Mouse (Mus musculus): ENCODE data around the gene BC005561. TPM values are rescaled to one million over a fixed set of nuclear protein-coding genes. Genes with fewer than 3 reads are reported as not detected.
"Not testable (repeated sequence)": the region's sequence is repeated elsewhere in the genome, so short reads cannot be mapped to it uniquely, and the experiment has no call there.

The BC005561 gene
- polyA plus RNA-seq, 1 experiment from 2014 or later, result 13.6 TPM

GRCm38 (mm10) chr5:104538612-104539011 lies 30.5 kb downstream of the BC005561 start:
- H3K4me1 ChIP-seq (ENCODE audit: control insufficient read depth, insufficient read depth, low read length), result no peaks in the 10 kb centered on the region
- H3K9me3 ChIP-seq (ENCODE audit: control insufficient read depth, low read length), result peaks cover 3% of the 10 kb centered on the region; the same call in 1 of the 2 replicates
- ATAC-seq (ENCODE audit: low FRiP score, low TSS enrichment), result no peak
- no peak overlapping the region for H3K9ac ChIP-seq (replicated peaks; ENCODE audit: low read length)
- WGBS, result 88% methylated on average over 1 of the region's 1 CpGs
- no peak for DNase-seq
- peaks cover 56% of the 10 kb centered on the region for H3K36me3 ChIP-seq (ENCODE audit: control insufficient read depth, insufficient read depth, low read length)
- no peak overlapping the region for H3K4me2 ChIP-seq (ENCODE audit: low read length)
- no peaks in the 10 kb centered on the region for H3K27me3 ChIP-seq (ENCODE audit: control insufficient read depth, insufficient read depth, low read length)
- no peak overlapping the region for H3K27ac ChIP-seq (replicated peaks; ENCODE audit: low read depth, low read length)
- no peak overlapping the region for H3K4me3 ChIP-seq (replicated peaks; ENCODE audit: low read depth, low read length)

- Histone ChIP-seq H3K4me1 (ENCODE audit: control insufficient read depth, insufficient read depth, low read length) (no peaks in the 10 kb centered on the region), H3K9me3 (ENCODE audit: control insufficient read depth, low read length) (peaks cover 3% of the 10 kb centered on the region; the same call in 1 of the 2 replicates), H3K36me3 (ENCODE audit: control insufficient read depth, insufficient read depth, low read length) (peaks cover 59% of the 10 kb centered on the region), H3K4me3 (replicated peaks; ENCODE audit: low read depth, low read length) (no peak overlapping the region), H3K4me2 (ENCODE audit: low read length) (no peak overlapping the region), H3K9ac (replicated peaks; ENCODE audit: low read length) (no peak overlapping the region), H3K27me3 (ENCODE audit: control insufficient read depth, insufficient read depth, low read length) (no peaks in the 10 kb centered on the region), H3K27ac (replicated peaks; ENCODE audit: low read depth, low read length) (no peak overlapping the region)
- ATAC-seq (ENCODE audit: low FRiP score, low TSS enrichment) (no peak), DNase-seq (no peak)
- WGBS, result 93% methylated on average over 4 of the region's 4 CpGs
Measured at GRCm38 (mm10) chr5:104539331-104539730, 31.2 kb downstream of the BC005561 start.

- not testable (repeated sequence) for H3K27me3 ChIP-seq (ENCODE audit: control insufficient read depth, insufficient read depth, low read length); ATAC-seq (ENCODE audit: low FRiP score, low TSS enrichment); H3K4me2 ChIP-seq (ENCODE audit: low read length); H3K9ac ChIP-seq (replicated peaks; ENCODE audit: low read length); DNase-seq; H3K36me3 ChIP-seq (ENCODE audit: control insufficient read depth, insufficient read depth, low read length); H3K27ac ChIP-seq (replicated peaks; ENCODE audit: low read depth, low read length); H3K4me1 ChIP-seq (ENCODE audit: control insufficient read depth, insufficient read depth, low read length); H3K9me3 ChIP-seq (ENCODE audit: control insufficient read depth, low read length); H3K4me3 ChIP-seq (replicated peaks; ENCODE audit: low read depth, low read length)
- 68% methylated on average over 1 of the region's 1 CpGs for WGBS
Measured at GRCm38 (mm10) chr5:104568079-104568478, 59.9 kb downstream of the BC005561 start.

GRCm38 (mm10) chr5:104570766-104571165 lies 62.6 kb downstream of the BC005561 start:
- H3K27ac ChIP-seq (replicated peaks; ENCODE audit: low read depth, low read length), result peak overlapping the region; percentile 81
- 0 out of 2 replicates have a peak, but pooled peaks cover 3% of the 10 kb centered on the region for H3K36me3 ChIP-seq (ENCODE audit: control insufficient read depth, insufficient read depth, low read length)
- H3K9ac ChIP-seq (replicated peaks; ENCODE audit: low read length), result peak overlapping the region; percentile 40; the same call in 1 of the 2 replicates
- H3K4me2 ChIP-seq (ENCODE audit: low read length), result peak overlapping the region; percentile 49
- 0 out of 2 replicates have a peak, but pooled peaks have one; percentile 3 for ATAC-seq (ENCODE audit: low FRiP score, low TSS enrichment)
- 47% methylated on average over 6 of the region's 6 CpGs for WGBS
- DNase-seq, result peak; percentile 54
- H3K9me3 ChIP-seq (ENCODE audit: control insufficient read depth, low read length), result peaks cover 15% of the 10 kb centered on the region
- peak overlapping the region; percentile 57 for H3K4me3 ChIP-seq (replicated peaks; ENCODE audit: low read depth, low read length)
- no peaks in the 10 kb centered on the region for H3K27me3 ChIP-seq (ENCODE audit: control insufficient read depth, insufficient read depth, low read length)
- H3K4me1 ChIP-seq (ENCODE audit: control insufficient read depth, insufficient read depth, low read length), result 0 out of 2 replicates have a peak, but pooled peaks cover 4% of the 10 kb centered on the region

- Histone ChIP-seq H3K9ac (replicated peaks; ENCODE audit: low read length) (peak overlapping the region; percentile 69), H3K27ac (replicated peaks; ENCODE audit: low read depth, low read length) (peak overlapping the region; percentile 81), H3K9me3 (ENCODE audit: control insufficient read depth, low read length) (peaks cover 15% of the 10 kb centered on the region), H3K4me3 (replicated peaks; ENCODE audit: low read depth, low read length) (peak overlapping the region; percentile 57), H3K4me2 (ENCODE audit: low read length) (peak overlapping the region; percentile 49)
- H3K4me1 ChIP-seq (ENCODE audit: control insufficient read depth, insufficient read depth, low read length); H3K36me3 ChIP-seq (ENCODE audit: control insufficient read depth, insufficient read depth, low read length); H3K27me3 ChIP-seq (ENCODE audit: control insufficient read depth, insufficient read depth, low read length): not testable (repeated sequence)
- WGBS, result under 1% methylated on average over 18 of the region's 19 CpGs
- ATAC-seq (ENCODE audit: low FRiP score, low TSS enrichment) (peak; percentile 98), DNase-seq (peak; percentile 94)
Measured at GRCm38 (mm10) chr5:104571282-104571921, 63.2 kb downstream of the BC005561 start.

Other genes starting within 250 kb of the BC005561 start
- not detected in 2 replicates for gene Ibsp, start 209.2 kb upstream of the BC005561 start, polyA plus RNA-seq (2014; fragmentation: Nextera tagmentation; extraction: Ambion mirVana)
- gene Mepe, start 183.0 kb upstream of the BC005561 start, polyA plus RNA-seq (2014; fragmentation: Nextera tagmentation; extraction: Ambion mirVana), result not detected in 2 replicates
- 7.1 and 65.2 TPM in 2 replicates for gene Spp1, start 73.2 kb upstream of the BC005561 start, polyA plus RNA-seq (2014; fragmentation: Nextera tagmentation; extraction: Ambion mirVana)
- 8.2 and 10.0 TPM in 2 replicates for gene Pkd2, start 48.9 kb upstream of the BC005561 start, polyA plus RNA-seq (2014; fragmentation: Nextera tagmentation; extraction: Ambion mirVana)